Mouse (Mus musculus) limb, embryonic 11.5 days (tissue): ENCODE data around the gene Foxj2. TPM values are rescaled to one million over a fixed set of nuclear protein-coding genes. Genes with fewer than 3 reads are reported as not detected.

Experiments
- ATAC-seq: fragments of 200-750 bp; cut with Nextera tagmentation; 2 replicates; pipeline ENCODE4 v1.8.0; 2017; ENCODE audit warnings: low read depth; ENCODE audit not compliant: insufficient number of reproducible peaks, low FRiP score, low TSS enrichment
- DNase-seq: peaks from one replicate; pipeline ENCODE4 v3.0.0-alpha.2; 2015; ENCODE audit warnings: low spot score
- H3K27ac ChIP-seq: fragments of 300-500 bp; sonication (generic); replicated peaks from 2 replicates; pipeline ENCODE4 v1.5.1; 2014; ENCODE audit warnings: low read depth, mild to moderate bottlenecking, low read length
- H3K27me3 ChIP-seq: fragments of 300-500 bp; sonication (generic); 2 replicates; pipeline ENCODE4 v1.6.1; 2014; ENCODE audit warnings: mild to moderate bottlenecking, low read length, mixed read lengths; ENCODE audit not compliant: control insufficient read depth, insufficient read depth
- H3K36me3 ChIP-seq: fragments of 300-500 bp; sonication (generic); 2 replicates; pipeline ENCODE4 v1.6.1; 2014; ENCODE audit warnings: mild to moderate bottlenecking, low read length, moderate library complexity, mixed read lengths; ENCODE audit not compliant: control insufficient read depth, insufficient read depth
- H3K4me1 ChIP-seq: fragments of 300-500 bp; sonication (generic); 2 replicates; pipeline ENCODE4 v1.6.1; 2014; ENCODE audit warnings: low read length, mixed read lengths; ENCODE audit not compliant: control insufficient read depth, insufficient read depth
- H3K4me2 ChIP-seq: fragments of 300-500 bp; sonication (generic); 2 replicates; pipeline ENCODE4 v1.6.1; 2014; ENCODE audit warnings: low read depth, mild to moderate bottlenecking, moderate library complexity; ENCODE audit not compliant: severe bottlenecking
- H3K4me3 ChIP-seq: fragments of 300-500 bp; sonication (generic); 2 replicates; pipeline ENCODE4 v1.5.1; 2014; ENCODE audit warnings: low read depth, low read length
- H3K9ac ChIP-seq: fragments of 300-500 bp; sonication (generic); 2 replicates; pipeline ENCODE4 v1.6.1; 2014; ENCODE audit warnings: mild to moderate bottlenecking, low read length
- H3K9me3 ChIP-seq: fragments of 300-500 bp; sonication (generic); 2 replicates; pipeline ENCODE4 v1.6.1; 2016; ENCODE audit warnings: low read length; ENCODE audit not compliant: control insufficient read depth
- WGBS: fragments of 180-500 bp; shearing (Covaris S2); extraction: QIAGEN DNeasy Blood & Tissue Kit; methylation state at CpG from one replicate; pipeline ENCODE4 v1.1.7; 2014; 5-methylcytosine and 5-hydroxymethylcytosine counted together
- polyA plus RNA-seq: library from polyadenylated mRNA; unstranded; fragments of >200 nt; fragmentation: Nextera tagmentation; extraction: Ambion mirVana; gene quantifications from 2 replicates; pipeline ENCODE4 v1.2.1, GENCODE M21; 2014

Gene Foxj2
- polyA plus RNA-seq, 1 experiment from 2014 or later: 3.9 TPM

DNA sequence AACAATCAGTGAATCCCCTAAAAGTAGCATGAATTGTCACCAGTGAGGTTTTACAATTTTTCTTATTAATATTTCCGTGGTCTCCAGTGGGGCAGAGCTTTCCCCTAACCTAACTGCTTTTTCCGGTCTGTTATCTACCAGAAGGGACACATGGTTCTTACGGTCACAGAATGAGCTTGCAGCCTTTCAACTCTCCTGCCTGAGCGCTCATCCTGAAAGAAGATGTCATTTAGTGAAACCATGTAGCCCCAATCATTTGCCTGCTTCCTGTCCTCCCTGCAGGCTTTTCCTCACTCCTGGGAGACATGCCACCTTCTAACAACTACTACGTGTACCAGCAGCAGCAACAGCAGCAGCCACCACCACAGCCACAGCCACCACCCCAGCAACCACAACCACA, 17.8 kb downstream of the Foxj2 start:
- DNase-seq (no peak), ATAC-seq (no peak)
- Histone ChIP-seq H3K36me3 (peaks cover 14% of the 10 kb centered on the region), H3K27me3 (no peaks in the 10 kb centered on the region), H3K27ac (no peak overlapping the region), H3K9me3 (no peaks in the 10 kb centered on the region), H3K4me2 (no peak overlapping the region), H3K4me3 (no peak overlapping the region), H3K9ac (no peak overlapping the region), H3K4me1 (no peaks in the 10 kb centered on the region)
- WGBS: 96% methylated on average over 5 of the region's 5 CpGs

DNA sequence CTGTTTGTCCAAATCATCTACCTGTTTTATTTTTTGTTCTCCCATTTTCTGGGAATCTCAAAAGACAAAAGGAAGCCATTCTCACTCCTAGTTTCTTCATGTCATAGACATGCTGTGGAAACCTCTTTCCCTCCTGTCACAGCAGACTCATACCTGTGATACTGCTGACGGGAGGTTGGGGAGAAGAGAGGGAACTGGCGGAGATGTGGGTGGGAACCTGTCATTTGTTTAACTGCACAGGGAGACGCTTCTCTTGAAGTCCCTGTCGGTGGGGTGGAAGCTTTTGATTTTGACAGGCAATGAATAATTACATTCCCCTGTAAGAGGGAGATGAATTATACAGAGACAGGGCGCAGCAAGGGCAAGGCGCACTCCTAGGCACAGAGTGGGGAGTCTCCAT, 24.0 kb downstream of the Foxj2 start:
- ATAC-seq (no peak), DNase-seq (no peak)
- Histone ChIP-seq H3K4me3 (no peak overlapping the region), H3K9ac (no peak overlapping the region), H3K27me3 (no peaks in the 10 kb centered on the region), H3K4me1 (no peaks in the 10 kb centered on the region), H3K9me3 (no peaks in the 10 kb centered on the region), H3K4me2 (no peak overlapping the region), H3K36me3 (peaks cover 4% of the 10 kb centered on the region; the same call in 1 of the 2 replicates), H3K27ac (no peak overlapping the region)
- WGBS: 73% methylated on average over 6 of the region's 6 CpGs

DNA sequence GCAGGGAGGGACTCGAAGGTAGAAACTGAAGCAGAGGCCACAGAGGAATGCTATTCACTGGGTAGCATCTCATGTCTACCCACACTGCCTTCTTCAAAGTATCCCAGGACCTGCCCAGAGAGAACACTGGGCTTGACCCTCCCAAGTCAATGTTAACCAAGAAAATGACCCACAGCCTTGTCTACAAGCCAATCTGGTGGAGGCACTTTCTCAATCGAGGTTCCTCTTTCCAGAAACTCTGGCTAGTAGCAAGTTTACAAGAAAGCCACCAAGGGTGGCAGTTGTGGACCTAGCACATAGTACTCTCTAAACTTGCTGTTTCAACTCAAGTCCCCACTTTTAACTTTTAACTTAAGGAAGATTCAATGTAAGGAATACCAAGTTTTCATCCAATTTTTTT, 33.0 kb downstream of the Foxj2 start:
- ATAC-seq: no peak
- Histone ChIP-seq H3K27me3 (no peaks in the 10 kb centered on the region), H3K4me1 (no peaks in the 10 kb centered on the region), H3K9ac (no peak overlapping the region), H3K36me3 (no peaks in the 10 kb centered on the region), H3K4me3 (no peak overlapping the region), H3K4me2 (no peak overlapping the region), H3K27ac (no peak overlapping the region), H3K9me3 (no peaks in the 10 kb centered on the region)
- 79% methylated on average over 2 of the region's 2 CpGs for WGBS
- no peak for DNase-seq

DNA sequence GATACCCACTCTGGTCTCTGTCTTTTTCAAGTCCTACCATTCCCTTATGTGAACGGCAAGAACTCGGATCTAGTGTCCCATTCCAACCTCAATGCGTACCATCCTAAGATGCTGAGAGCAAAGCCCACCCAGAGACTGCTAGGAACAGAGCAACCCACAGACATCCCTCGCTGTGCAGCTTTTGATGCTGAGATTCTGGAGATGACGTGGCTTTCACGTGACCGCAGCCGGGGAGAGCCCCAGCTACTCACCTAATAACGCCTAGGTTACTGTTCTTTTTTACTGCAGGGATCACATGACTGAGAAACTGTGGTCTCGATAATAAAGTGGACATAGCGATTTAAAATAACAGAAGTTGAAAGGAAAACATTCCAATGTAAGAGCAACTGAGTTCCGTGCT, 34.8 kb downstream of the Foxj2 start:
- H3K27me3 ChIP-seq: no peaks in the 10 kb centered on the region
- no peak for ATAC-seq
- 91% methylated on average over 12 of the region's 12 CpGs for WGBS

DNA sequence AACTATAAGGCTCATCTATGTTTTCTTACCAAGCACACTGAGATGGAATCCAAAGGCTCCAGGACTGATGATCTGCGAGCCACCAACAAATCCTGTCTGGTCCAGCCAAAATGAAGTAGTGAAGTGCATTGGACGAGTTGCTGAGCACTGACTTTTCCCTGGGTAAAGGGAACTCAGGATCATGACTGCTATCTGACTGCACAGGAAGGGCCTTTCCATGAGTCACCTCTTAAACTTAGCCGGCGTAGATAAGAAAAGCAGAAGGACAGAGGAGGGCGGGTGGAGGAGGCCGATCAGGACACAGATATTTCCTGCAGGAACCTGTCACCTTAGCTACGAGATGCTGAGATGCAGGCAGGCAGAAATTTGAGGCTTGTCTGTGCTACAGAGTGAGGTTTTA, 36.2 kb downstream of the Foxj2 start, which contains the start of gene C3ar1:
C3ar1 (minus strand) TSS at position 207 of the 400 bp plus-strand sequence.
- Histone ChIP-seq H3K9me3 (no peaks in the 10 kb centered on the region), H3K4me3 (no peak within 1 kb of the TSS), H3K4me1 (no peaks in the 10 kb centered on the region), H3K9ac (no peak within 1 kb of the TSS), H3K4me2 (no peak within 1 kb of the TSS), H3K36me3 (no peaks in the 10 kb centered on the region), H3K27ac (no peak within 1 kb of the TSS), H3K27me3 (no peaks in the 10 kb centered on the region)
- 80% methylated on average over 7 of the region's 7 CpGs for WGBS
- DNase-seq (no peak), ATAC-seq (no peak)

More for the DNA sequence above, 34.8 kb downstream of the Foxj2 start:
- Histone ChIP-seq H3K4me3 (no peak overlapping the region), H3K4me2 (no peak overlapping the region), H3K36me3 (no peaks in the 10 kb centered on the region), H3K9ac (no peak overlapping the region), H3K27ac (no peak overlapping the region), H3K9me3 (no peaks in the 10 kb centered on the region), H3K4me1 (no peaks in the 10 kb centered on the region)
- no peak for DNase-seq

DNA sequence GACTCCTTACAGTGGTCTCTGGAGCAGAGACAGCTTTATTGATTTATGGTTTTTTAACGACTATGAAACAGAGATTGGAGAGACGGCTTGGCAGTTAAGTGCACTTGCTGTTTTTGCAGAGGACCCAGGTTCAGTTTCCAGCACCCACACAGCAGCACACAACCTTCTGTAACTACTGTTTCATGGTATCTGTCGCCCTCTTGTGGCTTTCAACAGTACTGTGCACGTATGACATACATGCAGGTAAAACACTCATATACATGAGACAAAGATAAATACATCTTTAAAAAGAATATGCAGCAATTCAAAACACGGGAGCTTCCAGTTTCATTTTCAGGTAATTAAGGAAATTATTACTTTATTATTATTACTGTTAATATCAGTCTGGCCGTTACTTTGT, 42.7 kb downstream of the Foxj2 start:
- 78% methylated on average over 6 of the region's 6 CpGs for WGBS
- no peak overlapping the region for H3K4me2 ChIP-seq
- H3K27me3 ChIP-seq: no peaks in the 10 kb centered on the region
- H3K4me1 ChIP-seq: no peaks in the 10 kb centered on the region
- no peak for DNase-seq
- H3K9me3 ChIP-seq: no peaks in the 10 kb centered on the region
- H3K27ac ChIP-seq: no peak overlapping the region
- no peaks in the 10 kb centered on the region for H3K36me3 ChIP-seq
- H3K9ac ChIP-seq: no peak overlapping the region
- ATAC-seq: no peak
- H3K4me3 ChIP-seq: no peak overlapping the region

DNA sequence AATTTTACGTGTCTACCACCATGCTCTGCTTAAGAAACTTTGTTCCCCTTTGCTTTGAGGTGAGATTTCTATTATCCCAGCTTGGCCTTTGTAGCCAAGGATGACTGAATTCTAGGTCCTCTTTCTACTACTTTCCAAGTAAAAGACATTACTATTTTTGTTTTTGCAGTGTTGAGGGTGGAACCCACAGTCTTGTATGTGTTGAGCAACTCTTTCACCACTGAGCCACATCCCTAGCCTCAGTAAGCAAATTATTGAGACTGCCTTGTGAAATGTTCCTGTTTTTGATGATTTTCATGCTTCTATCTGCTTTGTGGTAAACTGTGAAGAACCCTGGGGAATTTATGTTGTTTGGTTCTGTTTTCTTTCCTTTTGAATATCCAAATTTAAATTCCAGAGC, 43.2 kb downstream of the Foxj2 start:
- Histone ChIP-seq H3K27me3 (no peaks in the 10 kb centered on the region), H3K9me3 (no peaks in the 10 kb centered on the region), H3K36me3 (no peaks in the 10 kb centered on the region), H3K27ac (no peak overlapping the region), H3K4me2 (no peak overlapping the region), H3K4me1 (no peaks in the 10 kb centered on the region), H3K4me3 (no peak overlapping the region), H3K9ac (no peak overlapping the region)
- DNase-seq (no peak), ATAC-seq (no peak)
- 93% methylated on average over 1 of the region's 1 CpGs for WGBS

DNA sequence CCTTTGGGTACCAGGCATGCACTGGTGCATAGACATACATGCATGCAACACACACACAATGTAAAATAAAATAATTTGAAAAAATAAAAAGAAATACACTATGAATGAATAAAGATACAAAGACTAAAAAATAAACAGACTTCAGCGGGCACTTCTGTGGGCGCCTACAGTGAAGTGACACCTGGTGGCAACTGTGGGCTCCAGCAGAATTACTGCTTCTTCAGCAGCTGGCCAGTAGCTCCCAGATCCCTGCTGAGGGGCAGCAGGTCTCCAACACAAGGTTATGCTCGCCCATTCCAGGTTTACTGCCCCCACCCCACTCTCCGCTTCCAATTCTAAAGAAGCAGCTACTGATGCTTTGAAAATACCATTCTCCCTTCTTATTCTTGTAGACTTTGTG, 48.2 kb downstream of the Foxj2 start:
- Histone ChIP-seq H3K9ac (no peak overlapping the region), H3K27ac (no peak overlapping the region), H3K4me1 (no peaks in the 10 kb centered on the region), H3K27me3 (no peaks in the 10 kb centered on the region), H3K4me2 (no peak overlapping the region), H3K4me3 (no peak overlapping the region), H3K36me3 (no peaks in the 10 kb centered on the region), H3K9me3 (no peaks in the 10 kb centered on the region)
- no peak for DNase-seq
- no peak for ATAC-seq
- WGBS: 54% methylated on average over 4 of the region's 4 CpGs

DNA sequence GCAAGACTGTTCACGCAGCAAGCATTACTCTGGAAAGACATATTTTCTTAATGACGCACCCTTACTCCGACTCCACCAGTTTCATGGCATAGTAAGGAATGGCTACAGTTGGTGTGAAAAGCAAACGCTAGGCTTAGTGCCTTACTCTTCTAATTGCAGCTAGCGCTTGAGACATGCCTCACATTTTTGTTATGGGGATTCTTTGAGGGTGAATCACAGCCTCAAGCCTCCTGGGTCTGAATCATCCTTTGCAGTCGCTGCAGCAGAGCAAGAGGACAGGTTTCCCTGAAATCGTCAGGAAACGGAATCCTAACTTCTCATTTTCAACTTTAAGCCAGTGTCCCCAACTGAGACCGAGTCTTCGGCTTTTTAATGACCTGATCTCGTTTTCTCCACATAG, 50.1 kb downstream of the Foxj2 start:
- no peak overlapping the region for H3K9ac ChIP-seq
- H3K36me3 ChIP-seq: no peaks in the 10 kb centered on the region
- H3K27me3 ChIP-seq: no peaks in the 10 kb centered on the region
- no peaks in the 10 kb centered on the region for H3K4me1 ChIP-seq
- WGBS: 81% methylated on average over 11 of the region's 11 CpGs
- H3K4me3 ChIP-seq: no peak overlapping the region
- H3K9me3 ChIP-seq: no peaks in the 10 kb centered on the region
- H3K4me2 ChIP-seq: no peak overlapping the region
- DNase-seq: no peak
- H3K27ac ChIP-seq: no peak overlapping the region
- ATAC-seq: no peak
